Comparison of ENCODE assay signal across 9 mouse cellular contexts in genomic region chr10:22658534-22659385, GRCm38 (mm10). TPM values are rescaled to one million over a fixed set of nuclear protein-coding genes. Genes with fewer than 3 reads are reported as not detected.
DNase-seq lines count a peak whose midpoint lies in the region; ATAC-seq and TF ChIP-seq lines count a peak whose summit lies in the region.
"Had no signal": no experiment of that assay in that cellular context is flagged by ENCODE, and none has a peak within 500 bp of the region (broad histone marks: within the 10 kb centered on the region; RNA-seq: fewer than 3 reads in every experiment).

No protein-coding gene starts in this region.

- ATAC-seq in forebrain, embryonic 15.5 days (replicated peaks), result peak; percentile 93
- ATAC-seq in hindbrain, embryonic 15.5 days (ENCODE audit: low FRiP score, low read depth), result peak; percentile 92
- ATAC-seq in inflammation-experienced regulatory T-cells, adult 6 months, result no peak

- no peak overlapping the region for H3K27ac ChIP-seq in gastrocnemius, adult 2 months
- no peak overlapping the region for H3K27ac ChIP-seq in forebrain, embryonic 15.5 days (replicated peaks)
- H3K27ac ChIP-seq in hindbrain, embryonic 15.5 days (replicated peaks), result peak overlapping the region; percentile 49; the same call in 1 of the 2 replicates

- peak; percentile 61 for DNase-seq in gastrocnemius, adult 2 months
- no peak for DNase-seq in gastrocnemius, adult 8-10 months (ENCODE audit: low spot score in 2 of 2)
- DNase-seq in lung, postnatal 10 days, result peak; percentile 16
- DNase-seq in right cerebral cortex, adult 18-20 months, result no peak
- no peak for DNase-seq in thymus, postnatal 14 days

- peaks cover 11% of the 10 kb centered on the region for H3K4me1 ChIP-seq in forebrain, embryonic 15.5 days
- peaks cover 7% of the 10 kb centered on the region for H3K4me1 ChIP-seq in hindbrain, embryonic 15.5 days (replicated peaks)

- WGBS in forebrain, embryonic 15.5 days, result 9% methylated on average over 23 of the region's 23 CpGs
- WGBS in hindbrain, embryonic 15.5 days, result 21% methylated on average over 23 of the region's 23 CpGs

- no peak for TF ChIP-seq CTCF in gastrocnemius, adult 2 months (IDR thresholded peaks at IDR 0.05)

- peak overlapping the region; percentile 9; the same call in 1 of the 2 replicates for H3K4me3 ChIP-seq in gastrocnemius, adult 2 months
- H3K4me3 ChIP-seq in forebrain, embryonic 15.5 days, result no peak overlapping the region
- H3K4me3 ChIP-seq in hindbrain, embryonic 15.5 days, result no peak overlapping the region

- H3K27me3 ChIP-seq in forebrain, embryonic 15.5 days, result no peaks in the 10 kb centered on the region
- H3K27me3 ChIP-seq in hindbrain, embryonic 15.5 days, result no peaks in the 10 kb centered on the region

- peak overlapping the region; percentile 24 for H3K4me2 ChIP-seq in forebrain, embryonic 15.5 days (replicated peaks)
- peak overlapping the region; percentile 41 for H3K4me2 ChIP-seq in hindbrain, embryonic 15.5 days

- no peak overlapping the region for H3K9ac ChIP-seq in forebrain, embryonic 15.5 days (replicated peaks)
- no peak overlapping the region for H3K9ac ChIP-seq in hindbrain, embryonic 15.5 days

- H3K36me3 ChIP-seq in forebrain, embryonic 15.5 days, result no peaks in the 10 kb centered on the region
- no peaks in the 10 kb centered on the region for H3K36me3 ChIP-seq in hindbrain, embryonic 15.5 days

- no peaks in the 10 kb centered on the region for H3K9me3 ChIP-seq in forebrain, embryonic 15.5 days
- H3K9me3 ChIP-seq in hindbrain, embryonic 15.5 days, result no peaks in the 10 kb centered on the region

- intact Hi-C loops in gastrocnemius, adult 2 months (cut with DNase I), result no loop called here

RNA-seq across cellular contexts. Expression of gene Slc2a12, which starts 13.9 kb away (rescaled TPM):
- total RNA-seq in gastrocnemius, adult 2 months (2021), result 10 to 100 TPM; 13.3 to 13.8 TPM
- 10 to 100 TPM; 11.3 to 15.5 (median 14.2) TPM for total RNA-seq in gastrocnemius, adult 8-10 months (2022)
- polyA plus RNA-seq in forebrain, embryonic 15.5 days (2015; fragmentation: Nextera tagmentation; extraction: Ambion mirVana), result 2.8 and 4.0 TPM in 2 replicates
- polyA plus RNA-seq in hindbrain, embryonic 15.5 days (2015; fragmentation: Nextera tagmentation; extraction: Ambion mirVana), result 6.8 and 7.6 TPM in 2 replicates
- polyA plus RNA-seq in inflammation-experienced regulatory T-cells, adult 6 months (2017; shearing (Covaris generic)), result under 1 TPM in 1 of 3 experiments, not detected in 2; 0.09 TPM
- polyA plus RNA-seq: C2C12 had no signal

Comparison
In these comparisons a context has a peak if more than half of its experiments do, and no peak if none do; other contexts are left out.
1. DNase-seq: peak in gastrocnemius, adult 2 months (single experiment) and lung, postnatal 10 days (single experiment); none in gastrocnemius, adult 8-10 months (0 of 2), right cerebral cortex, adult 18-20 months (single experiment) and thymus, postnatal 14 days (single experiment).